Mouse (Mus musculus): ENCODE measurements around the gene Oscar.
"Not testable (repeated sequence)": the region's sequence is repeated elsewhere in the genome, so short reads cannot be mapped to it uniquely, and the experiment has no call there.

The Oscar gene

DNA sequence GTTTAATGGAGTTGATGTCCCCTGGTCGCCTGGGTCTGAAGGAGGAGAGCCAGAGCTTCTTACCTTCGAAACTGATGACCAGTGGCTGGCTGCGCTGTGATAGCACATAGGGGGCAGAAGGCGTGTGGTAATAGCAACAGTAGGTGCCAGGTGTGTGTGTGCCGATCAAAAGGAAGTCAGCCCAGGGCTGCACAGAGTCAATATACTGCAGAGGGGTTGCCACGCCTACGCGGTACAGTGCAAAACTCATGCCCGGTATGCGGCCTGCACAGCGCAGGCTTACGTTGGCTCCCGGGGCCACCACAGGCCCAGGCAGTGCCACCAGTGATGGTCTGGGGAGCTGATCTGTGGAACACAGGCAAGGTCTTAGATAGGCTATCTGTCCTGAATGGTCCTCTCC lies 5.0 kb downstream of the Oscar start:
- intact Hi-C loops (cut with DNase I), result no loop called here

DNA sequence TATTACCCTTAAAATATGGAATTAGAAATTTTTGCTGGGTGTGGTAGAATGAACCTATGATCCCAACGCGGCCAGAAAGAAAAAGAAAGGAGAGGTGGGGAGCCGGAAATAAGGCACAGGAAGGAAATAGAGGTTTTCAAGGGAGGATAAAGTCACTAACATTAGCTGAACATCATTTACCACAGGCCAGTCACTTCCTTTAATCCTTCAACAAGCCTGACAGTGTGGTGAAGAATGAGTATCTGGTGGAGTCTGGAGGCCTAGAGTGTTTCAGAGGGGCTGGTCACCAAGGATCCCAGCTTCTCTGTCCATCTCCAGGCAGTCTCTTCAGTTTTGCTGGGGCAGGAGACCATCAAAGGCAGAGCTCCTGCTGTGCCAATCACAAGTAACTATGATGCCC lies 5.5 kb downstream of the Oscar start:
- intact Hi-C loops (cut with DNase I), result no loop called here

DNA sequence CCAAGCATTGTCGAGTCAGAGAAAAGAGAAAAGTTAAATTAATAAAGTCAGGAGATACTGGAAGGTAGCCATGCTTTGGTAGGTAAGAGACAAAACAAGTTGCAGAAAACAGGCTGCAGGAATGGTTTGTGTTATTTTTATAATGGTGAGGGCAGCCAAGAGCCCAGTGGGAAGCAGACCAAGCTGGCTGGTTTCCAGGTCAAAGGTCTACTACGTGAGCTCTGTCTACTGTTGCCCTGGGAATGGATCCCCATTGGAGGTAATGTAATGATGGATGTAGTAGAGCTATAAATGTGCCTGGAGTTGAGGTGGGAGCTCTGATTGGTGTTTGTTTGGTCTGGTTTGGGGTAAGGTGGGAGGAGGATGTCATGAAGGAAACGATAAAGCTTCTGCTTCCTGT lies 6.9 kb downstream of the Oscar start:
- intact Hi-C loops (cut with DNase I), result no loop called here

DNA sequence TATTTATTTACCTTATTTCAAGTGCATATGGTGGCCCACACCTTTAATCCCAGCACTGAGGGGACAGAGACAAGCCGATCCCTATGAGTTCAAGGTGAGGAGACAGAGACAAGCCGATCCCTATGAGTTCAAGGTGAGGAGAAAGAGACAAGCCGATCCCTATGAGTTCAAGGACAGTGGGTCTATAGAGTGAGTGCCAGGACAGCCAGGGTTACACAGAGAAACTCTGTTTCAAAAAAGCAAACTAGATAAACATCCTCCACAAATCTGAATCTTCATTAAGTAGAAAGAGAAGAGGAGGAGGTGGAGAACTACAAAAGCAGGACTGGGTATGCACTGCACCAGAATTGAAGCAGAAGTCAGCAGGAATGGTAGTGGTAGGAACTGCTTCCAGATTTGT lies 7.3 kb downstream of the Oscar start:
- intact Hi-C loops (cut with DNase I), result no loop called here

DNA sequence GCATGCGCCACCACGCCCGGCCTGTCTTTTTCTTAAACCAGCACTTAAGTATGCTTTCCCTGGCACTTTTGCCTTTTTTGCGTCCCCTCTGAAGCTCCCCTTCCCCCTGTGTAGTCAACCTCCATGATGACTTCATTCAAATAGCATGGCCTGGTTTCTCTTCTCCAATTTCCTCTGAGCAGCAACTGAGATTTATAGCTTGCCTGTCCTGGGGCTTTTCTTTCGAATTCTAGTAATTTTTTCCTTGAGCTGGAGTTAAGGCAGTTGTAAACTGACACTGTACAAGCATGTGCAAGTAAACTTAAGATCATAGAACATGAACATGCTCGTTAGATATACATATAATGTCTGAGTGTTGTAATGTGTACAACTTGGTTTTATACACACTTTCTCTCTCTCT lies 8.6 kb downstream of the Oscar start:
- intact Hi-C loops (cut with DNase I), result no loop called here

DNA sequence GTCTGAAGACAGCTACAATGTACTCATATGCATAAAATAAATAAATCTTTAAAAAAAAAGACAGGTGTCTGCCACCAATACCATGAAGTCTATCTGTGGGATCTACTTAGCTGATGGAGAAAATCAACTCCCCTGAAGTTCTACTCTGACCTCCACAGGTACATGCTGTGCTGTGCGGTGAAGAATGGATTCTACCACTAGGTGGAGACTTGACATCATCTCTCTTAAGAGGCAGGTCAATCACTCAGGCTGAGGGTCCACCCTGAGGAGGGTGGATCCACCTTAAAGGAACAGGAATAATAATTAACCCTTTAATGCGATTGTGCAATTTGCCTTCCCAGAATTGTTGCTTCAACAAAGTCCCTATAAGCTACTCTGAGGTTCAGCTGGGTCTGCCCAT lies 9.2 kb downstream of the Oscar start:
- intact Hi-C loops (cut with DNase I), result no loop called here

DNA sequence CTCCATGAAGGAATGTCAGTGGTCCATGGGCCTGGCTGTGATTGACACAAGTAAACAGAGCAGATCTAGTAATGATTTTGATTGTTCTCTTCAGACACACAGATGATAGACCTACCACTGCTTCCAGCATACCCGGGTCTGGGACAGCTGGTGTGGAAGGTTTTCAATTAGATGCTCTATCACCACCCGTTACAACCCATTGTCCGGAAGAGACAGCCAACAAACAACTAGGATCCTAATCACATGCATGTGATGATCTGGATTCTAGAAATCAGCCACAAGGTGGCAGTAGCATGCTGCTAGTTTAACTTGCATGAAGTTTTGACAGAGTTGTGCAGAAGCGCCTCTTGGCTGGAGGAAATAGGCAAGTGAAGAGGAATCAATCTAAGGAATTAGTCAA lies 14.8 kb downstream of the Oscar start:
- intact Hi-C loops (cut with DNase I), result no loop called here

DNA sequence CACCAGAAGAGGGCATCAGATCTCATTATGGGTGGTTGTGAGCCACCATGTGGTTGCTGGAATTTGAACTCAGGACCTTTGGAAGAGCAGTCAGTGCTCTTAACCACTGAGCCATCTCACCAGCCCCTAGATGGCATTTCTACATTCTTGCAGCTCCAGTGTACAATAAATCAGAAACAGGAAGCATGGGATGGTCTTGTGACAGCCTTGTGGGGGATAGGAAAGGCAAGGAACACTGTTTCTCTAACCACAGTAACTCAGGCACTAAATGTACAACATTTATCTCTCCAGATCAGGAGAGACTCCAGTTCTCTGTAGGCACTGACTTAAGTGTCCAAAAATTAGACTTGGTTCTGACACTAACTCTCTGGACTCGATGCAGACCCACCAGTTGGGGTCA lies 18.2 kb downstream of the Oscar start:
- intact Hi-C loops (cut with DNase I), result not testable (repeated sequence)

DNA sequence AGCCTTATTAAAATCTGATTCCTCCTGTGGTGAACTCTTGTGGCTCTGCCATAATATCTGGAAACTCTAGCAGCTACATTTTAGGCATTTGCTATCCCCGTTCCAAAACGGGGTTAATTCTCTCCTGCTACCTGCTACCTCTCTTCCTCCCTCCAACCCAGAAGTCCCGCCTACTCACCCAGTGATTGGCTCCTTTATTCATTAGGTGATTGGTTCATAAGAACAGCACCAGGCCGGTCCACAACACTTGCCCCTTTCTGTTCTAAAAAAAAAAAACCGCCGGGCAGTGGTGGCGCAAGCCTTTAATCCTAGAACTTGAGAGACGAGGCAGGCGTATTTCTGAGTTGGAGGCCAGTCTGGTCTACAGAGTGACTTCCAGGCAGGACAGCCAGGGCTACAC lies 20.8 kb downstream of the Oscar start:
- intact Hi-C loops (cut with DNase I), result no loop called here

DNA sequence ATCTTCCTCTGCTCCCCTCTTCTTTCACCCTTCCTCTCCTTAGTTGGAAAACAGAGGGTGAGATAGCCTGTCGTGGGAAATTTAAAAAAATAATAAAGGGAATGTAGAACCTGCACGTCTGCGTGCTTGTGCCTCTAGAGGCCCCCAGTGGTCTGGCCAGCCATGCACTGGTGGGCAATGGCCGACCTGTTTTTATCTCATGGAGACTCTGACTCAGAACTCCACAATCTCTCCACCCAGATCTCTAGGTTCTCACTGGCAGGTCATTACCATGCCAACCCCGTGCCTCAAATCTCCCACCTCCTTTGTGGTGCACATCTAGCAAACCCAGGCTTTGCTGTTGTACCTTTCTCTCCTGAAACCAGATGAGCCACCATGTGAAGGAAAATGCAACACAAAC lies 21.3 kb downstream of the Oscar start:
- intact Hi-C loops (cut with DNase I), result no loop called here

DNA sequence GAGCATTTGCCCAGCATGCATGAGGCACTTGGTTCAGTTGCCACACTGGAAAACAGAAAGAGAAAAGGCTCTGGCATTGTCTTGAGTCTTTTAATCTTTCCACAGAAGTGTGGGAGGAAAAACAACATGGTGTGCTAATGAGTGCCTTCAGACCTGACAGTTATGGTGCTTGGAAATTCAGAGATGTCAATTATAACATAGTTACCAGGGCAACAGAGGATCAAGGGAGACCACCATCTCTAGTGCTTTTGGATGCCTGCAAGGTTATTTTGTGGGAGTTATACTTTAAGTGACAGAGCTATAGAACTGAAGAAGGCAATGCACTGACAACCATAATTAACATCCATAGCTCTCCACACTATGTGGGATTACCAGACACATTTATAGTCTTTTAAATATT lies 22.1 kb downstream of the Oscar start:
- intact Hi-C loops (cut with DNase I), result no loop called here

DNA sequence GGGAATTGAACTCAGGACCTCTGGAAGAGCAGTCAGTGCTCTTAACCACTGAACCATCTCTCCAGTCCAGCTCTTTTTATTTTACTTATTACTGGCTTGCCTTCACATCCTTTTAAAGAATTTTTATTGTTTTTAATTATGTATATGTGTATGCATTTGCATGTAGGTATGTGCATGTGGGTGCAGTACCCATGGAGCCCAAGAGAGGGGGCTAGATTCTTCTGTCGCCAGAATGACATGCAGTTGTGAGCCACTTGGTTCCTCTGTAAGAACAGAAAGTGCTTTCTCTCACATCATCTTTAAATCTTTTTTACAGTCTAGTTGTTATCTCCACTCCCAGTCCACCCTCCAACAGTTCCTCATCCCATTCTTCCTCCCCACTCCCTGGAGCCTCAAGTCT lies 24.4 kb downstream of the Oscar start:
- intact Hi-C loops (cut with DNase I), result no loop called here

DNA sequence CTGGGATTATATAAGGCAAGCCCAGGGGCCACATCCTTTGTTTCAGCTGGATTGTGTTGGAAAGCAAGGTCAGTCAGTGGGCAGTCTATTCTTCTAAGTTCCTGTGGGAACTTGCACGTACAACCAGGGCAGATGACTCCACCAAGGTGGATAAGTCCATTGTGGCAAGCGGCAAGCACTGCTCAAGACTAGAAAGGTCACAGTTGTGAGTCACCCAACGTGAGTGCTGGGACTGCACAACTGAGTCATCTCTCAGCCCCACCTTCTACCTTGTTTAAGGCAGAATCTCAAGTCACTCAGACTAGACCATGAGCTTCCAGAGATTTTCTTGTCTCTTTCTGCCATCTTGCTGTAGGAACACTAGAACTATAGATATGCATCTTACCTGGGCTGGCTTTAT lies 25.4 kb downstream of the Oscar start:
- intact Hi-C loops (cut with DNase I), result no loop called here

DNA sequence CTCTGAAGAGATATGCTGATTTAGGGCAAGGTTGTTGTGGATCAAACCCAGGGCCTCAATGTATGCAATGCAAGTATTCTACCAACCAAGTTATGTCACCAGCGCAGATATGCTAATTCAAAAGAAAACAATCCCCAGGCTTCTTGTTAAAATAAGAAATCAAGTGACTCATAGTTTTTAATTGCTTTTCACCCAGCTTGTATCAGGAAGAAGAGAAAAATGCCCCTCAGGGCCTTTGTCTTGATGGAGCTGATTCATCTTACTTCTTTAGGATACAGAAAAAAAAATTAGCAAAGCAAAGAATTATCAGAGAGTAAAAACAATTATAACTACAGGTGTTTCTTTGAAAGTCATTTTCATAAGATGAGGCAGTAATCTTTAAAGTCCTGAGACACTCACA lies 28.7 kb downstream of the Oscar start:
- intact Hi-C loops (cut with DNase I), result no loop called here

DNA sequence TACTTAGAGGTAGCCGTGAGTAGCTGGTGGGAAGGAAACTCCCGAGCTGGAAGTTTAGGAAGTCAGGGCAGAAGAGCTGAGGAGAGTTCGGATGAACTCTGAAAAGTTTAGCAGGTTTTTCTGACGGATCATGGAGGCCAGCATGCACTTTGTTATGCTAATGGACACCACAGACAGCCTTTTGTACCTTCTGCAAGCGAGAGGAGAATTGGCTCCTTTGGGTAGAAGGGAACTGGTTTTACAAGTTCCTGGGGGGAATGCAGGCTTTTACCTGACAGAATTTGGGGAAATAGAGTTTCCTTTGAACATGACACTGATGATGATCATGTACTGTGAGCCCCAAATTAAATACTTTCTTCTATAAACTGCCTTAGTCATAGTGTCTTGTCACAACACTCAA lies 29.7 kb downstream of the Oscar start:
- intact Hi-C loops (cut with DNase I), result no loop called here

DNA sequence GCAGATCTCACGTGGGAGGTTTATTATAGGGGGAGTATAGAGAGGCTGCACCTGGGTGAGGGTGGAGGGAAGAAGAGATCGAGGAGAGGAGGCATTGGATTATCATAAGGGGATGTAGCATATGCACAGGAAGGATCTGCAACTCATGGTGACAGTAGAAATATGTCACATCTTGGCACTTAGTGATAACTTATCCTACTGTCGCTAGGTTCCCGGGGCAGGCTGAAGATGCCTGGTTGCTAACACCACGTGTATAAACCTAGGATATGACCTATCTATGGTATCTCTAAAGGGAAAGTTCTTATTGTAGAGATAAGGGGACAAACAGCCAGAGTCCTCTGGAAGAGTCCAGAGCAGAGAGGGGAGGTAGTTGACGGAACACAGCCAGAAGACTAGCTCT lies 30.2 kb downstream of the Oscar start:
- intact Hi-C loops (cut with DNase I), result no loop called here

DNA sequence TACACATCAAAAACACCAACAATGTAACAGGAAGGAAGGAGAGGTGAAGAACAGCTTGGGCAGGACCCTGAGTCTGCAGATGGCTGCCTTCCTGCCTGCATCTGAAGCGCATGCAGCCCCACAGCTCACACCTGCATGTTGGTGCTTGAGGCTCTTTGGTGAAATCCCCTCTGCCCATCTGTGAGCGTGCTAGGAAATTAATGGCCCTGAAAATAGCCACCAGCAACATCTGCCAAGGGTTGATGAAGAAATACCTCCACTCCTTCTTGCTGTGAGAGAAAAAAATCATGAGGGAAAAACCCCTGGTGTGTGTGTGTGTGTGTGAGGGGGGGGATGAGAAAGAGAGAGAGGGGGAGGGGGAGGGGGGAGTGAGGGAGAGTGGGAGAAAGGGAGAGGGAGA lies 35.9 kb downstream of the Oscar start:
- intact Hi-C loops (cut with DNase I), result no loop called here

DNA sequence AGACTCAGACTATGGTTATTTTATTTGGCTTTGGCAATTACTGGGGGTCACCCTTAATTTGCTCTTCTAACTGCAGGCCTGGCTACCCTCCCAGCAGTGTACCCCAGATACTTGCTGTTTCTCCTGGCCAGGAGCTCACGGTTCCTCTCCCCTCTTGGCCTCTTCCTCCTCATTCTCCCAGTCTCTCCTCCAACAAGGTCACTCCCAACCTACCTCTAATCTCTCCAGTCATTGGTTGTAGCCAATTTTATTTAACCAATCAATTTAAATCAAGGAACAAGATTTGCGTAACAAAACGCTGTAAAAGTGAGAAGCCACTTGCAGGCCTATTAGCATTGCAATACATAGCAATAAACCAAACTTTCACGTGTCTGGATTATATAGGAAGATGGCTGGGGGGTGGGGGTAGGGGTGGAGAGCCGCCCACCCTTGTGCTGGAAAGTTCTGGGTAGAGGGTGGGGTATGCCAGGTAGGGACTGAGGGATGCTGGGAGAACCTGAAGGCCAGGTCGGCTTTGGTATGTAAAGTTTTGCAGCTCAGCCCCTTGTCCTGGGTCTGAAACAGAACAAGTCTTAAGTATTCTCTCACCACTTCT lies 36.9 kb downstream of the Oscar start:
- intact Hi-C loops (cut with DNase I), result no loop called here

DNA sequence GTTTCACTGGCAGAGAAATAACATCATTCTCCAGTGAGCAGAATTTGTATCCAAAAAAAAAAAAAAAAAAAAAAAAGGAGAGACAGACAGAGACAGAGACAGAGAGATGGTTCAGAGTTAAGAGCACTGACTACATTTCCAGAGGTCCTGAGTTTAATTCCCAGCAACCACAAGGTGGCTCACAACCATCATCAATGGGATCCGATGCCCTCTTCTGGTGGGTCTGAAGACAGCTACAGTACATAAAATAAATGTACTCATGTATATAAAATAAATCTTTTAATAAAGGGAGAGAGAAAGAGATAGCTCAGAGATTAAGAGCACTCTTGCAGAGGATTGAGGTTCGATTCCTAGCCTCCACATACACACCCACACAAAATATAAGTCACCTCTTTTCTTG lies 37.8 kb downstream of the Oscar start:
- intact Hi-C loops (cut with DNase I), result no loop called here

DNA sequence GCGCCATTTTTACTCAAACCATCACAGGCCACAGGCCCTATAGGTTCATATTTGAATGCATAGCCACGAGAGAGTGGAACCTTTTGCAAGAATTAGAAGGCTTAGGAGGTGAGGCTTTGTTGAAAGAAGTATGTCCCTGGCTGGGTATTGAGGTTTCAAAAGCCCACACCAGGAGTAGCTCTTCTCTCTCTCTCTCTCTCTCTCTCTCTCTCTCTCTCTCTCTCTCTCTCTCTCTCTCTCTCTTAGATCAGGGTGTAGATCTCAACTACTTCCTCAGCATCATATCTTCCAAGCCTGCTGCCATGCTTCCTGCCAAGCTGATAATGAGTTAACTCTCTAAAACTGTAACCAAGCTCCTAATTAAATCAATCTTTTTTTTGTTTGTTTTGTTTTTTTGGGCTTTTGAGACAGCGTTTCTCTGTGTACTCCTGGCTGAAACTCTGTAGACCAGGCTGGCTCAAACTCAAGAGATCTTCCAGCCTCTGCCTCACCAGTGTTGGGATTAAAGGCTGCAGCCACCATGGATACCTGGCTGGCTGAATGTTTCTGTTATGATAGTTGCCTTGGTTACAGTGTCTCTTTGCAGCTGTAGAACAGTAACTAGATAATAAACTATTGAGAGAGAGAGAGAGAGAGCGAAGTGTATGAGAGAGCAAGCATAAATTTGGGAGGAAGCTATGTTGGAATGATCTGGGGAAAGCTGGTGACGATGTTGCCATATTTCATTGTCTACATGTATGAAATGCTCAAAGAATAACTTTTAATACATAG lies 39.4 kb downstream of the Oscar start:
- intact Hi-C loops (cut with DNase I), result no loop called here

DNA sequence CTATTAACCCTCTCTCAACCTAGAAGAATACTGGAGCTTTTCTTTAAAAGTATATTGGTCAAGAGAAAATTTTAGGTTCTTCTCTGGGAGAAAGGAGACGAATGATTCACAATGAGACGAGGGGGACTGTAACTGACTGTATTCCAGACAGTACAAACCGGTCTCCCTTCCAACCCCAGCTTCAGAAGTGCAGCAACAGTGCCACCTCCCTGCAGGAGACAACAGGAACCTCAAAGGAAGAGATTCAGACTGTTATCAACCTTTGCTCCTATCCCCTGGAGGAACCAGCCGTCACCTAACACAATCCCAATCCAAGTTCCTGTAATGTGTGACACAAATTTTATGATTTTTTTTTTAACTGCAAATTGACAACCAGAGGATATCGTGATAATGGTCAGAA lies 41.7 kb downstream of the Oscar start:
- intact Hi-C loops (cut with DNase I), result no loop called here

DNA sequence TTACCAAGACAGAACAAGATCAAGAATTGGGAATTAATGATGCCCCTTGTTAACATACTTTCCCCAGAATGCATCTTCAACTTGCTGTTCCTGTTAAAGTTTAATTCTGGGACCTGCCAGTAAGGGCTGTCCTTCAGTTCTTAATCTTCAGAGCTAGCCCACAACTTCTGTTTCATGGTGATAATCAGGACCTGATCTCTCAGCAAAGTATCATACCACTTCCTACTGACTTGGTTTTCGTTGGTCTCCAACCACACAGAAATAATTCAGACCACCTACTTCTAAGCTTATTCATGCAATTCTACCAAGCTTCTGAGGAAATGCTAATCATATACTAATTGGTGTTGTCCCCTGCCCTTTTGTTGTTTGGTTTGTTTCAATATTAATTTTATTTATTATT lies 44.1 kb downstream of the Oscar start:
- intact Hi-C loops (cut with DNase I), result no loop called here

DNA sequence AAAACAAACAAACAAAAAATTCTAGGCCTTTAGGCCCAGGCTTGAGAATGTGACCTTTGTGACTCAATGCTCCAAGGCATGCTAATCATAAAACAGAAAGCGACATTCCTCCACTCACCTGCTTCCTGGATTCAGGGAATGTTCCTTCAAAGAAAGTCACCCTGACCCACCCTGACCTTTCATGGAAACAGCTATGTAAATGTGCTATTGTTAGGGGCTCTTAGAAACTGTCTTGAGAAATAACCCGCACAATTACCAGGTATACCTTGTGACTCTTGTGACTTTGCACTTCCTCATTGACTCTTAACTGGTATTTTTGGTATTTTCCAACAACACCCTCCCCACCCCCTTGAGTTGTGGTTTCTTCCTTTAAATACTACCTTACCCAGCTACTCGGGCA lies 45.4 kb downstream of the Oscar start:
- intact Hi-C loops (cut with DNase I), result not testable (repeated sequence)

DNA sequence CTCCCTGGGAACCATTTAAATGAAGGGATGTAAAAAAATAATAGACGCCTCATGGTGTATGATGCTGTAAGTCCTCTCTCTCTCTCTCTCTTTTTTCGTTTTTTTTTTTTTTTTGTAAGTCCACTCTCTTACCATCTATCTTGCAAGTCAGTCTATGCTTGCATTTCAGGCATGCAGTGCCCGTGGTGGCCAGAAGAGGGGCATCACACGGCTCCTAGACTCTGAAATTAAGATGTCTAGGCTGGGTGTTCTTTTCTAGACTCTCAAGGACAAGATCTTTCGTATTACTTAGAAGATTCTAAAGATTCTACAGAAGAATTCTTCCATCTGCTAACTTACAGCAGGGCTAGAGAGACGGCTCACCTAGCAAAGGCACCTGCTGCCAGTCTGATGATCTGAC lies 46.2 kb downstream of the Oscar start:
- intact Hi-C loops (cut with DNase I), result no loop called here
